Mouse (Mus musculus): ENCODE results near the gene Krt23. TPM values are rescaled to one million over a fixed set of nuclear protein-coding genes. Genes with fewer than 3 reads are reported as not detected.

Krt23 gene
- polyA plus RNA-seq, 1 experiment from 2014 or later, result 0.52 TPM

DNA sequence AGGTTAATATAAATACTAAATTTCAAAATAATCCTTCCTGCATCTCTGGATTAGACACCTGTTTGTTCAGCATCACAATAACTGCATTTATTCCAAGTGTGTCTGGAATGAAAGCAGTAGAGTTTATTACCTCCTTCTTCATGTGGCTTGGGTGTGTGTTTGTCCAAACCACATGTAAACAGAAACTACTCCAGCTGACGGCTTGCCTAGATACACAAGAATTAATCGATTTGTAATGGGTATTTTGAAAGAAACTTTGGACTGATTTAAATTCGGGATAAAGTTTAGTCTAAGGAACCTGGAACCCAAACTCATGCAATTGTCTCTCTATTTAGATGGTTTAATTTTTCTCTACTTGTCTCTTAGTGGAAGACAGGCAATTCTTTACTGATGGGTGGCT lies 18.0 kb downstream of the Krt23 start:
- Histone ChIP-seq H3K36me3 (no peaks in the 10 kb centered on the region), H3K27ac (ENCODE audit: poor library complexity, severe bottlenecking) (no peak overlapping the region), H3K4me1 (replicated peaks) (no peaks in the 10 kb centered on the region), H3K4me3 (no peak overlapping the region), H3K9ac (no peak overlapping the region), H3K9me3 (replicated peaks) (no peaks in the 10 kb centered on the region), H3K27me3 (replicated peaks) (no peaks in the 10 kb centered on the region), H3K4me2 (no peak overlapping the region)
- ATAC-seq (ENCODE audit: insufficient number of reproducible peaks, low FRiP score), result no peak
- WGBS, result 75% methylated on average over 3 of the region's 3 CpGs

DNA sequence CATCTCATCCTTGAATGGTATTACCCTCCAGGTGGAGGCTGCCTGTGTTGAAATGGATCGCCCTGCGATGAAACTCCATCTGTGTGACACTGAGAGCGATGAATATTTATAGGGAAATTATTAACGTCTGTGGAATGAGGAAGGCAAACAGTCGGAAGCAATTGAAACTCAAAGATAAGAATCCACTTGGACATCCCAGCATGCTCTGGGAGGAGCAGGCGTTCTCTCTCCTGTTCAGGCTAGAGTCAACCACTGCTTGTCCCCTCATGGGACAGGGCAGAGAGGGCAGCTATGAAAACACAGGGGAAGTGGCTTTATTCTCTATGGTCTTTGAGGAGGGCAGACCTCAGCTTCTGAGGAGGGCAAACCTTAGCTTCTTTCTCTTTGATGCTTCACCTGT lies 19.5 kb downstream of the Krt23 start:
- Histone ChIP-seq H3K27me3 (replicated peaks) (no peaks in the 10 kb centered on the region), H3K4me3 (no peak overlapping the region), H3K9me3 (replicated peaks) (no peaks in the 10 kb centered on the region), H3K4me2 (no peak overlapping the region), H3K9ac (no peak overlapping the region), H3K4me1 (replicated peaks) (no peaks in the 10 kb centered on the region), H3K36me3 (no peaks in the 10 kb centered on the region), H3K27ac (ENCODE audit: poor library complexity, severe bottlenecking) (no peak overlapping the region)
- ATAC-seq (ENCODE audit: insufficient number of reproducible peaks, low FRiP score), result no peak
- WGBS, result 71% methylated on average over 6 of the region's 6 CpGs

DNA sequence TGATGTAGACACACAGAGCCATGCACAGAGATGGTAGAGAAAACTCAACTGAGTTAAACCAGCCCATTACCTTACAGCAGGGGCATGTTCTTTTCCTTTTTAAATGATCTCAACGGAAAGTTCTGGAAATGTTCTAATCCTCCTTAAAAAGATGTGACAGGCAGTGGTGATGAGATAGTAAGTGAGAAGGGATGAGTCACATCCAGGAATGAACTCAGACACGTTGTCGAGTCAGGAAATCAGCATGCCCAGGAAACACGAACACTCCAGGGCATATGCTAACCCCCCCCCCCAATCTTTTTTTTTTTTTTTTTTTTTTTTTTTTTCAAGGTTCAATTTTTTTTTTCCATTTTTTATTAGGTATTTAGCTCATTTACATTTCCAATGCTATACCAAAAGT lies 20.5 kb downstream of the Krt23 start:
- no peak overlapping the region for H3K4me3 ChIP-seq
- H3K36me3 ChIP-seq, result no peaks in the 10 kb centered on the region
- H3K27me3 ChIP-seq (replicated peaks), result no peaks in the 10 kb centered on the region
- 38% methylated on average over 4 of the region's 4 CpGs for WGBS
- H3K9ac ChIP-seq, result no peak overlapping the region
- no peak for ATAC-seq (ENCODE audit: insufficient number of reproducible peaks, low FRiP score)
- H3K9me3 ChIP-seq (replicated peaks), result no peaks in the 10 kb centered on the region
- no peak overlapping the region for H3K27ac ChIP-seq (ENCODE audit: poor library complexity, severe bottlenecking)
- no peaks in the 10 kb centered on the region for H3K4me1 ChIP-seq (replicated peaks)
- no peak overlapping the region for H3K4me2 ChIP-seq

DNA sequence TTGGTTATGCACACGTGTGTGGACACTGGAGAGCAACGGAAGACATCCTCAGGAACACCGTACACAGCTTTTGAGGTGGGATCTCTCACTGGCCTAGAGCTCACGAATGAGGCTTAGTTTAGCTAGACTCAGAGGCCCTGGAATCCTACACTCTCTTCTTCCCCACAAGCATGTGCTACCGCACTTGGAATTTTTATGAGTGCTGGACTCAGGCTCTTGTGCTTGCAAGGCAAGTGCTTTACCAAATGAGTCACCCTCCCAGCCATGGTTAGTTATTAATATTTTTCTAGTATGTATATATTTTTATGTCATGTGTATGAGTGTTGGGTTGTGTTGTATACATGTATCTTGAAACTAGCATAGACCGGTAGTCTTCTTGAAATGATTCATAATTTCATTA lies 21.0 kb downstream of the Krt23 start:
- Histone ChIP-seq H3K4me3 (no peak overlapping the region), H3K4me2 (no peak overlapping the region), H3K36me3 (no peaks in the 10 kb centered on the region), H3K9ac (no peak overlapping the region), H3K27me3 (replicated peaks) (no peaks in the 10 kb centered on the region), H3K27ac (ENCODE audit: poor library complexity, severe bottlenecking) (no peak overlapping the region), H3K4me1 (replicated peaks) (no peaks in the 10 kb centered on the region), H3K9me3 (replicated peaks) (no peaks in the 10 kb centered on the region)
- 81% methylated on average over 6 of the region's 6 CpGs for WGBS
- ATAC-seq (ENCODE audit: insufficient number of reproducible peaks, low FRiP score), result no peak

DNA sequence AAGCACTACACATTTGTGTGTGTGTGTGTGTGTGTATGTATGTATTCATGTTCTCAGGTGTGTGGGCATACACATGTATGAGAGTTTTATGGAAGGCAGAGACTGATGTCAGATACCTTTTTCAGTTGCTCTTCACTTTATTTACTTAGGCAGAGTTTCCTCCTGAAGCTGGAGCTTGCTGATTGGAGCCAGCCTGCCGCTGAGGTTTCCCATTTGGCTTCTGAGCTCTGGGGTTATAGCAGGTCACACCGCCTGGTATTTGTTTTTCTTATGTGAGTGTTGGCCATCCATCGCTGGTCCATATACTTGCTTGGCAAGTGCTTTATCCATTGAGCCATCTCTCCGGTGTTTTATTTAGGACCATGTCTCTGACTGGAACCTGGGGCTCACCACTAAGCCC lies 23.7 kb downstream of the Krt23 start:
- Histone ChIP-seq H3K4me1 (replicated peaks) (no peaks in the 10 kb centered on the region), H3K4me3 (no peak overlapping the region), H3K4me2 (no peak overlapping the region), H3K36me3 (no peaks in the 10 kb centered on the region), H3K27me3 (replicated peaks) (no peaks in the 10 kb centered on the region), H3K27ac (ENCODE audit: poor library complexity, severe bottlenecking) (no peak overlapping the region), H3K9me3 (replicated peaks) (no peaks in the 10 kb centered on the region), H3K9ac (no peak overlapping the region)
- no peak for ATAC-seq (ENCODE audit: insufficient number of reproducible peaks, low FRiP score)
- WGBS, result 75% methylated on average over 4 of the region's 4 CpGs

DNA sequence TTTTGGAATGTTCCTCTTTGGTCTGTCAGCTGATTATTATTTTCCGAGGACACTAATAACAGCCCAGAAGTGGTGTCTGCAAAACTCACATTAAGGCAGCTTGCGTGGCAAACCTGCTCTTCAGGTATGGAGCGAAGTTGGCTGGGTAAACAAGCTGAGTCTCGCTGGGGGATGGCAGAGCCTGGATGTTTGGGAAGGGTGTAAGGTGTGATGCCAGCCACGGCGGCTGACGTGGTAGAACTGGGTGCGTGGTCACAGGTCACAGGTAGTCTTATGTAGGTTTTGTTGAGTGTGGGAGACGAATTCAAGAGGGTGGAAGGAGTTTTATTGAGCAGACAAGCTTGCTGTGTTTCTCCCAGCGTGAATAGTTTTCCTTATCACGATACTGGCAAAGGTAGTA lies 24.4 kb downstream of the Krt23 start:
- no peak overlapping the region for H3K4me3 ChIP-seq
- H3K36me3 ChIP-seq, result no peaks in the 10 kb centered on the region
- H3K27me3 ChIP-seq (replicated peaks), result no peaks in the 10 kb centered on the region
- 84% methylated on average over 11 of the region's 11 CpGs for WGBS
- no peak for ATAC-seq (ENCODE audit: insufficient number of reproducible peaks, low FRiP score)
- H3K27ac ChIP-seq (ENCODE audit: poor library complexity, severe bottlenecking), result no peak overlapping the region
- H3K9me3 ChIP-seq (replicated peaks), result no peaks in the 10 kb centered on the region
- H3K4me2 ChIP-seq, result no peak overlapping the region
- H3K4me1 ChIP-seq (replicated peaks), result no peaks in the 10 kb centered on the region
- no peak overlapping the region for H3K9ac ChIP-seq

DNA sequence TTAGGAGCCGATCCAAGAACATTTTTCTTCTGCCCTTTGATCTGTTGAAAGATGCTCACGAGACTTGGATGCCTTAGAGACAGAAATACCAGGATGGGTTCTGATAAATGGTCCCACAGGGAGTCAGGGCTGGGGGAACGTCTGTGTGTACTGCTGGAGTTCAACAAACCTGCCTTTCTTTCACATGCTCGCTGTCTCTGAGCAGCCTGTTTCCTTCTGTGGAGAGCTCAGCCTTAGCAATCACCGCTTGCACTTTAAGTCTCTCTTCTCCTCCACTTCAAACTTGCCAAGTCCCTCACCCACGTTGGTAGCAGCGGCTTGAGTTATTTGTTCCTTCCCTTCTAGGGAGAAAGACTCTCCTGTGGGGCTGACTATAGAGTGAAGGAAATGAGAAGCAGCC lies 26.6 kb downstream of the Krt23 start:
- H3K9me3 ChIP-seq (replicated peaks), result no peaks in the 10 kb centered on the region
- H3K36me3 ChIP-seq, result no peaks in the 10 kb centered on the region
- H3K4me1 ChIP-seq (replicated peaks), result no peaks in the 10 kb centered on the region
- H3K4me3 ChIP-seq, result no peak overlapping the region
- H3K9ac ChIP-seq, result no peak overlapping the region
- H3K4me2 ChIP-seq, result no peak overlapping the region
- H3K27ac ChIP-seq (ENCODE audit: poor library complexity, severe bottlenecking), result no peak overlapping the region
- ATAC-seq (ENCODE audit: insufficient number of reproducible peaks, low FRiP score), result no peak
- whole genome bisulfite sequencing, result 21% methylated on average over 7 of the region's 7 CpGs
- H3K27me3 ChIP-seq (replicated peaks), result peaks cover 6% of the 10 kb centered on the region

DNA sequence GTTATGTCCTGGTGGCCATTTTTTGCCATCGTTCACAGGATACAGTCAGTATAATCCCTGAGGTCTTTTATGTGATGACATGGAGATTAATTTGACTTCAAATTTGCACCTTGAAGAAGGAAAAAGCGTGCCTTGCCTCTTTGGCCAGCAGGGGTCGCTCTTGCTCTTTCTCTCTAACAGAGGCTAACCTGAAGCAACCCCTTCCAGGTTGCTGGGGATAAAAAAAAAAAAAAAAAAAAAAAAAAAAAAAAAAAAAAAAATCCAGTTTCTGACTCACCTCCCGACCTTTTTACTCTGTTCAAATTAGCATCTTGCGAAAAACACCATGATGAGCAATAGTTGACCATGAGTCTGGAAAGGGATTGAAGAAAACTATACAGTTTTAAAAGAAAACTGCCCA lies 28.1 kb downstream of the Krt23 start:
- no peak overlapping the region for H3K4me3 ChIP-seq
- H3K9ac ChIP-seq, result no peak overlapping the region
- no peaks in the 10 kb centered on the region for H3K36me3 ChIP-seq
- H3K4me1 ChIP-seq (replicated peaks), result no peaks in the 10 kb centered on the region
- no peak for ATAC-seq (ENCODE audit: insufficient number of reproducible peaks, low FRiP score)
- no peak overlapping the region for H3K27ac ChIP-seq (ENCODE audit: poor library complexity, severe bottlenecking)
- H3K9me3 ChIP-seq (replicated peaks), result no peaks in the 10 kb centered on the region
- H3K4me2 ChIP-seq, result no peak overlapping the region
- H3K27me3 ChIP-seq (replicated peaks), result peaks cover 6% of the 10 kb centered on the region
- WGBS, result 4% methylated on average over 5 of the region's 5 CpGs

DNA sequence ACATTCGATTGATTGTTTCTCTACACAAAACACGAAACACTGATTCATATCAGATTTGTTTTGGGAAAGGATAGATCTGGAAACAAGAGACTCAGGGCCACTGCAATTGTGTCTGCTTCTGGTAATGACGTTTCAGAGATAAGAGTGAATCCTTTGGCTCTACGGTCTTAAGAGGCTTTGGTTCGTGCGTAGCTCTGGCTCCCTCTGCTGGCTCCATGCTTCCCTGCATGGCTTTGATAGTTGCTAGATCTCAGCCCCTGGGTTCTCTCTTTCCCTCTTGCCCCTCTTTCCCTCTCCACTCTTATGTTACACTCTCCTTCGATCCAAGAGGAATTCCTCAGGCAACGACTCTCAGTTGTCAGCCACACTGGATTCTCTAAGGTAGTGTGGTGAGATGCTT lies 29.8 kb downstream of the Krt23 start:
- no peak for ATAC-seq (ENCODE audit: insufficient number of reproducible peaks, low FRiP score)
- WGBS, result 8% methylated on average over 8 of the region's 8 CpGs

DNA sequence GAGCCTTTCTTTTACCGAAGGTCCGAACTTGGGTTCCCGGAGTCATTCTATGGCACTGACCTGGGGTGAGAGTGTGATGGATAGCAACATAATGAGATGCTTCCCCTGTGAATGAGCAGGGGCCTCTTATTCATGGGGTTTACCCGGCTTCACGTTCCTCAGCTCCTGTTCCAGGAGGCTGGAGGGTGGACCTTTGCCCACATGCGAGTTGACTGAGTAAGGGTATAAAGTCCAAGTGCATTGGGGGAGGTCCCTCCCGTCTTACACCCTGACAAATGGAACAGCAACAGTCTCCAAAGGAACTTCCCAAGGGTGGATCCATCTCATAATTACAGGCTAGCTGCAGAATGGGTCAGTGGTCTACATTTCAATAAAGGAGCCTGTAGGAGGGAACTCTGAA lies 31.2 kb downstream of the Krt23 start:
- no peak for ATAC-seq (ENCODE audit: insufficient number of reproducible peaks, low FRiP score)
- no peaks in the 10 kb centered on the region for H3K4me1 ChIP-seq (replicated peaks)
- 68% methylated on average over 7 of the region's 7 CpGs for WGBS
- H3K9ac ChIP-seq, result no peak overlapping the region; the same call in 1 of the 2 replicates
- no peaks in the 10 kb centered on the region for H3K36me3 ChIP-seq
- no peak overlapping the region for H3K27ac ChIP-seq (ENCODE audit: poor library complexity, severe bottlenecking)
- no peak overlapping the region for H3K4me2 ChIP-seq
- no peaks in the 10 kb centered on the region for H3K9me3 ChIP-seq (replicated peaks)
- no peak overlapping the region for H3K4me3 ChIP-seq
- H3K27me3 ChIP-seq (replicated peaks), result peaks cover 6% of the 10 kb centered on the region

More for the DNA sequence above, 29.8 kb downstream of the Krt23 start:
- Histone ChIP-seq H3K27me3 (replicated peaks) (peaks cover 6% of the 10 kb centered on the region), H3K4me2 (no peak overlapping the region), H3K4me1 (replicated peaks) (no peaks in the 10 kb centered on the region), H3K27ac (ENCODE audit: poor library complexity, severe bottlenecking) (no peak overlapping the region), H3K9ac (no peak overlapping the region), H3K36me3 (no peaks in the 10 kb centered on the region), H3K9me3 (replicated peaks) (no peaks in the 10 kb centered on the region), H3K4me3 (no peak overlapping the region)

DNA sequence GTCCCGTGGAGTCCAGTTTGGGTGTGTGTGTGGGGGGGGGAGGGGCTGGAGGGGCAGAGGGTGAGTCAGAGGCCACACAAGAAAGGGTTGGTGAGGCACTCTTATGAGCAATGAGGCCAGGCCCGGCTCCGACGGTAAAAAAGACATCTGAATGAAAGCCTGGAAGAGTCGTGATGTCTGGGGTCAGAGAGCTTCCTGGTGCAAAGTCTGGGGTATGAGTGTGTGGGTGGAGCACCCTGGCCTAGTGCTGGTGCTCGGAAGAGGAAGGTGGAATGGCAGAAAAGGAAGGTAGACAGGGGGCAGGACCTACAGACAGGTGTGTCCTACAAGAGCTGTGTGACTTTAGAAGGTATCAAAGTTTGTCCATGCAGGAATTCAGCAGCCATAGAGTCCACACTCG lies 34.0 kb downstream of the Krt23 start:
- H3K4me3 ChIP-seq, result no peak overlapping the region
- no peak overlapping the region for H3K9ac ChIP-seq
- 57% methylated on average over 7 of the region's 7 CpGs for WGBS
- H3K4me1 ChIP-seq (replicated peaks), result no peaks in the 10 kb centered on the region
- no peak for ATAC-seq (ENCODE audit: insufficient number of reproducible peaks, low FRiP score)
- H3K4me2 ChIP-seq, result no peak overlapping the region
- no peak overlapping the region for H3K27ac ChIP-seq (ENCODE audit: poor library complexity, severe bottlenecking)
- no peaks in the 10 kb centered on the region for H3K9me3 ChIP-seq (replicated peaks)
- no peaks in the 10 kb centered on the region for H3K36me3 ChIP-seq
- H3K27me3 ChIP-seq (replicated peaks), result peaks cover 6% of the 10 kb centered on the region

DNA sequence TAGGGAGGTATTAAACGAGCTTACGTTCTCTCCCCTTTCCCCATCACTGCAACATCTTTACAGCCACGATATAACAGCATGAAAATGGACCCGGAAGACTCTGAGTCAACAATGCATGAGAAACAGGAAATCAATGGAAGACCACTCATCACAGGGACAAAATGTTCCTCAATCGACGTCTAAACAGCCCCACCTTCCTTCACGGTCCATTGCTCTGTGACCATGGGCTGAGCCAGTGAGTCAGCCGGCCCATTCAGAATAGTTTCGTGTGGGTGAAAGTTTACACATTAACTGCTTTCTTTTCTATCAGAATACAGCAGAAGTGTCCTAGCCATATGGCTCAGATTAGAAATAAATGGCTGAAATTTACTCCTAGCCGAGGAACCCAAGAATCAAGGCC lies 38.2 kb downstream of the Krt23 start:
- ATAC-seq (ENCODE audit: insufficient number of reproducible peaks, low FRiP score), result no peak
- no peak overlapping the region for H3K4me2 ChIP-seq
- no peaks in the 10 kb centered on the region for H3K27me3 ChIP-seq (replicated peaks)
- no peak overlapping the region for H3K4me3 ChIP-seq
- WGBS, result 71% methylated on average over 10 of the region's 10 CpGs
- H3K9me3 ChIP-seq (replicated peaks), result no peaks in the 10 kb centered on the region
- H3K36me3 ChIP-seq, result no peaks in the 10 kb centered on the region
- no peaks in the 10 kb centered on the region for H3K4me1 ChIP-seq (replicated peaks)
- H3K9ac ChIP-seq, result no peak overlapping the region
- no peak overlapping the region for H3K27ac ChIP-seq (ENCODE audit: poor library complexity, severe bottlenecking)
